Mouse (Mus musculus) mouse trophoblast stem cell (cell line): ENCODE data around the gene Rnf141.

Experiments used
- in situ Hi-C, 2 experiments: fragments of 300-500 bp; cut with MseI, MboI; formaldehyde crosslinking; loops; 2 replicates in 1 of 2; 3 replicates in 1 of 2; pipeline ENCODE4 v1.15.1; 2025

Rnf141 gene

GRCm38 (mm10) chr7:110797722-110798409, 46.4 kb downstream of the Rnf141 start:
- in situ Hi-C loops: no loop called here

- in situ Hi-C loops: no loop called here
Measured at GRCm38 (mm10) chr7:110796367-110797051, 47.7 kb downstream of the Rnf141 start.

- in situ Hi-C loops: no loop called here
Measured at GRCm38 (mm10) chr7:110794722-110795121, 49.5 kb downstream of the Rnf141 start.

- in situ Hi-C loops: no loop called here
Measured at GRCm38 (mm10) chr7:110792834-110793233, 51.4 kb downstream of the Rnf141 start.

- in situ Hi-C loops: no loop called here
Measured at GRCm38 (mm10) chr7:110792201-110792600, 52.1 kb downstream of the Rnf141 start.

- in situ Hi-C loops: no loop called here
Measured at GRCm38 (mm10) chr7:110790878-110791277, 53.4 kb downstream of the Rnf141 start.

GRCm38 (mm10) chr7:110787310-110787709, 56.9 kb downstream of the Rnf141 start:
- in situ Hi-C loops: no loop called here

GRCm38 (mm10) chr7:110785741-110786146, 58.5 kb downstream of the Rnf141 start:
- in situ Hi-C loops: no loop called here

- in situ Hi-C loops: no loop called here
Measured at GRCm38 (mm10) chr7:110784965-110785364, 59.3 kb downstream of the Rnf141 start.

GRCm38 (mm10) chr7:110782845-110783478, 61.3 kb downstream of the Rnf141 start:
- in situ Hi-C loops: no loop called here

GRCm38 (mm10) chr7:110782135-110782534, 62.1 kb downstream of the Rnf141 start:
- in situ Hi-C loops: no loop called here

- in situ Hi-C loops: no loop called here
Measured at GRCm38 (mm10) chr7:110781231-110781711, 63.0 kb downstream of the Rnf141 start.

GRCm38 (mm10) chr7:110780520-110780919, 63.7 kb downstream of the Rnf141 start:
- in situ Hi-C loops: no loop called here

- in situ Hi-C loops: no loop called here
Measured at GRCm38 (mm10) chr7:110779605-110780111, 64.6 kb downstream of the Rnf141 start.

GRCm38 (mm10) chr7:110778933-110779332, 65.3 kb downstream of the Rnf141 start:
- in situ Hi-C loops: no loop called here

GRCm38 (mm10) chr7:110777146-110778001, 66.9 kb downstream of the Rnf141 start:
- in situ Hi-C loops: no loop called here

- in situ Hi-C loops: no loop called here
Measured at GRCm38 (mm10) chr7:110774674-110775073, 69.6 kb downstream of the Rnf141 start.

GRCm38 (mm10) chr7:110774077-110774476, 70.2 kb downstream of the Rnf141 start:
- in situ Hi-C loops: no loop called here

- in situ Hi-C loops: no loop called here
Measured at GRCm38 (mm10) chr7:110773204-110774002, 70.9 kb downstream of the Rnf141 start.

GRCm38 (mm10) chr7:110772343-110772742, 71.9 kb downstream of the Rnf141 start:
- in situ Hi-C loops: no loop called here

GRCm38 (mm10) chr7:110770949-110771348, 73.3 kb downstream of the Rnf141 start:
- in situ Hi-C loops: no loop called here
